Mouse (Mus musculus) kidney, postnatal 25 days (tissue): ENCODE measurements around the gene Nfya.

Experiments
- DNase-seq, 2 experiments: peaks; one replicate each; pipeline ENCODE4 v3.0.0; 2021; ENCODE audit warnings: mixed read lengths in 2 of 2

The Nfya gene

DNA sequence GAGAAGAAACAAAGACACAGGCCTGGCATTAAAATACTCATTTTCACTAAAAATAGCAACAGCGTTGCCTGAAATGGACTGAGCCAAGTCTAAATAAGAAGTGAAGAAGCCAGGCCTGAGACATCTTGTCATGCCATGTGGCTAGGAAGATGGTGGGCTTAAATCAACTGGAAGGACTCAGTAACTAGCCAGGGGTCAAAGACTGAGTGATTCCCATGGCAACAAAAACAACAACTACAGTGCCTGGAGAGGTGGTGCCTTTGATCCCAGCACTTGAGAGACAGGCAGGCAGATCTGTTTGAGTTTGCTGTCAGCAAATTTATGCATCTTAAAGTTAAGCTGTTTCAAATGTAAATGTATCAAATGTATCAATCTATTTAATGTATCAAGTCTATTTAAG lies 69.4 kb downstream of the Nfya start:
- DNase-seq = no peak
